Mouse (Mus musculus) thymus, adult 2 months (tissue): ENCODE data around the gene Dnajc8. TPM values are rescaled to one million over a fixed set of nuclear protein-coding genes. Genes with fewer than 3 reads are reported as not detected.

ENCODE experiments used
- DNase-seq: peaks from one replicate; pipeline ENCODE4 v3.0.0; 2021
- H3K27ac ChIP-seq: fragments of 200-500 bp; 2 replicates; pipeline ENCODE4 v1.5.1; 2012; ENCODE audit warnings: low read length, control low read depth; ENCODE audit not compliant: control insufficient read depth, insufficient read depth
- H3K27me3 ChIP-seq: fragments of 200-500 bp; 2 replicates; pipeline ENCODE4 v1.6.1; 2012; ENCODE audit warnings: mild to moderate bottlenecking, low read length, moderate library complexity, mixed read lengths; ENCODE audit not compliant: control insufficient read depth, insufficient read depth
- H3K36me3 ChIP-seq: fragments of 200-500 bp; 2 replicates; pipeline ENCODE4 v1.6.1; 2012; ENCODE audit warnings: mild to moderate bottlenecking, low read length, moderate library complexity; ENCODE audit not compliant: control insufficient read depth, insufficient read depth
- H3K4me1 ChIP-seq: fragments of 200-500 bp; replicated peaks from 2 replicates; pipeline ENCODE4 v1.6.1; 2012; ENCODE audit warnings: low read length; ENCODE audit not compliant: control insufficient read depth, insufficient read depth
- H3K4me3 ChIP-seq: fragments of 200-500 bp; 2 replicates; pipeline ENCODE4 v1.5.1; 2012; ENCODE audit warnings: mild to moderate bottlenecking, low read length, control low read depth, moderate library complexity; ENCODE audit not compliant: control insufficient read depth, insufficient read depth
- CTCF ChIP-seq: fragments of 200-500 bp; IDR thresholded peaks from 2 replicates; pipeline ENCODE4 v1.5.1; 2012; ENCODE audit warnings: mild to moderate bottlenecking, control low read depth, low read length, moderate library complexity, borderline replicate concordance; ENCODE audit not compliant: control insufficient read depth, poor library complexity, insufficient read depth; ENCODE audit errors: extremely low read depth
- POLR2A ChIP-seq: fragments of 200-500 bp; IDR thresholded peaks from 2 replicates; pipeline ENCODE4 v1.6.1; 2012; ENCODE audit warnings: mild to moderate bottlenecking, low read length, control low read depth, moderate library complexity; ENCODE audit not compliant: control insufficient read depth, poor library complexity, insufficient read depth; ENCODE audit errors: extremely low read depth
- WGBS: fragments of 180-500 bp; shearing (Covaris S2); methylation state at CpG from one replicate; pipeline ENCODE4 v1.1.7; 2018; 5-methylcytosine and 5-hydroxymethylcytosine counted together
- polyA plus RNA-seq: library from polyadenylated mRNA; depleted of rRNA; stranded (reverse); fragments of >200 nt; gene quantifications from 2 replicates; pipeline ENCODE4 v1.2.3, GENCODE M21; 2012

Gene Dnajc8
- polyA plus RNA-seq, 1 experiment: 45.6 TPM

- no peak overlapping the region for H3K27ac ChIP-seq
- WGBS: 77% methylated on average over 8 of the region's 8 CpGs
- peaks cover 5% of the 10 kb centered on the region; the same call in 1 of the 2 replicates for H3K4me1 ChIP-seq
- TF ChIP-seq POLR2A (no peak), CTCF (no peak)
- no peaks in the 10 kb centered on the region; the same call in 1 of the 2 replicates for H3K36me3 ChIP-seq
- H3K27me3 ChIP-seq: no peaks in the 10 kb centered on the region
- no peak overlapping the region for H3K4me3 ChIP-seq
- no peak for DNase-seq
These were observed 7.3 kb upstream of the Dnajc8 start for GRCm38 (mm10) chr4:132527917-132528522.

GRCm38 (mm10) chr4:132529344-132529743, 6.0 kb upstream of the Dnajc8 start:
- H3K27me3 ChIP-seq: no peaks in the 10 kb centered on the region
- H3K4me1 ChIP-seq: peaks cover 5% of the 10 kb centered on the region; the same call in 1 of the 2 replicates
- no peaks in the 10 kb centered on the region; the same call in 1 of the 2 replicates for H3K36me3 ChIP-seq
- no peak for TF ChIP-seq CTCF
- TF ChIP-seq POLR2A: no peak
- no peak for DNase-seq
- 30% methylated on average over 4 of the region's 4 CpGs for WGBS
- no peak overlapping the region for H3K4me3 ChIP-seq
- no peak overlapping the region for H3K27ac ChIP-seq

- TF ChIP-seq POLR2A (no peak), CTCF (no peak)
- WGBS: 97% methylated on average over 20 of the region's 20 CpGs
- no peak for DNase-seq
- Histone ChIP-seq H3K27ac (no peak overlapping the region), H3K27me3 (no peaks in the 10 kb centered on the region), H3K4me3 (no peak overlapping the region), H3K4me1 (peaks cover 5% of the 10 kb centered on the region; the same call in 1 of the 2 replicates), H3K36me3 (no peaks in the 10 kb centered on the region; the same call in 1 of the 2 replicates)
These were observed 5.1 kb upstream of the Dnajc8 start for GRCm38 (mm10) chr4:132530033-132530804.

GRCm38 (mm10) chr4:132532496-132532895, 2.9 kb upstream of the Dnajc8 start:
- WGBS: 13% methylated on average over 5 of the region's 5 CpGs
- no peak for DNase-seq
- Histone ChIP-seq H3K27ac (no peak overlapping the region), H3K4me1 (peaks cover 13% of the 10 kb centered on the region), H3K4me3 (peak overlapping the region; percentile 90), H3K36me3 (no peaks in the 10 kb centered on the region; the same call in 1 of the 2 replicates), H3K27me3 (no peaks in the 10 kb centered on the region)
- TF ChIP-seq POLR2A: no peak
- no peak for TF ChIP-seq CTCF

GRCm38 (mm10) chr4:132532981-132533916, 2.1 kb upstream of the Dnajc8 start, which contains the start of gene Atpif1:
Gene Atpif1 (minus strand): TSS chr4:132533659.
- WGBS: under 1% methylated on average over 63 of the region's 63 CpGs

More at GRCm38 (mm10) chr4:132532981-132533916, 2.1 kb upstream of the Dnajc8 start, which contains the start of gene Atpif1:
- DNase-seq: peak; percentile 85
- 0 out of 2 replicates have a peak, but pooled peaks have one; percentile 49 for TF ChIP-seq CTCF
- peak; percentile 83 for TF ChIP-seq POLR2A
- peaks cover 13% of the 10 kb centered on the region for H3K4me1 ChIP-seq
- peak within 1 kb of the TSS; percentile 3; the same call in 1 of the 2 replicates for H3K27ac ChIP-seq
- no peaks in the 10 kb centered on the region for H3K27me3 ChIP-seq
- peak within 1 kb of the TSS; percentile 90 for H3K4me3 ChIP-seq
- no peaks in the 10 kb centered on the region; the same call in 1 of the 2 replicates for H3K36me3 ChIP-seq
